Comparison of ENCODE assay signal across 10 mouse cellular contexts in the genomic region with DNA sequence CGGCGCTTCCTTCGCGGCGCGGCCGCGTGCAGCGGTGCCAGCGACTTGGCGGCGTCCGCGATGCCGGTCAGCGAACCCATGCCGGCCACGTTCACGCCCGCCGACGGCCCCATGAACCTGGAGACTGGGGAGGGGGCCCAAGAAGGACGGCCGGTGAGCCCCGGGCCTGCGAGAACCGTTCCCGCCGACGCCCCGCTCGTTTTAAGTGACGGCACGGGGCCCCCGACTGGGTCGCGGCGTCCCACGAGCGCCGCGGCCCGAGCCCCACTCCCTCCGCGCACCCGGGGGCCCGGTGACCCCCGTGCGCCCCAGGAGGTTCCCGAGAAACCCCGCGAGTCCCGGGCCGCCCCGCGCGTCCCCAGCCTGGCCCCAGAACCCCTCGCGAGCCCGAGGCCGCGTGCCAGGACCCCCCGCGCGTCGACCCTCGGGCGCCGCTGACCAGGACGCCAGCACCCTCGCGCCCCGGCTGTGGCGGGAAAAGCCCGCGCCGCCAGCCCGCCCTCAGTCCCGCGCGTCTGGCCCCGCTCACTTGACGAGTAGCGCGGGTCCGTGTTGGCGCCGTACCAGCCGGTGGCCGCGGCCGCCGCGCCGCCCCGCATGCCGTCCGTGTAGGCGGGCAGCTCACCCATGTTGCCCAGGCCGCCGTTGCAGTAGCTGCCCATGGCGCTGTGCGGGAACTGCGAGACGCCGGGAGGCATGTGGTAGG. TPM values are rescaled to one million over a fixed set of nuclear protein-coding genes. Genes with fewer than 3 reads are reported as not detected.
A peak's percentile ranks its signal among the peaks of the same experiment; 100 is the strongest.
DNase-seq lines count a peak whose midpoint lies in the region; ATAC-seq lines count a peak whose summit lies in the region.
"Had no signal": no experiment of that assay in that cellular context is flagged by ENCODE, and none has a peak within 500 bp of the region (broad histone marks: within the 10 kb centered on the region; RNA-seq: fewer than 3 reads in every experiment).

No protein-coding gene starts in this region.

- H3K4me1 ChIP-seq in liver, embryonic 11.5 days (replicated peaks; ENCODE audit: control insufficient read depth, insufficient read depth, low read length), result peaks cover 12% of the 10 kb centered on the region

- peak overlapping the region; percentile 46 for H3K4me3 ChIP-seq in liver, embryonic 11.5 days (ENCODE audit: low read depth, low read length)
- H3K4me3 ChIP-seq: erythroblast, embryonic 14.5 days had no signal

- no peak overlapping the region for H3K27ac ChIP-seq in liver, embryonic 11.5 days (ENCODE audit: low read depth, low read length)

- no peak overlapping the region for H3K9ac ChIP-seq in liver, embryonic 11.5 days (ENCODE audit: low read depth, low read length)

- WGBS in liver, embryonic 11.5 days, result 3% methylated on average over 106 of the region's 106 CpGs

- H3K27me3 ChIP-seq in liver, embryonic 11.5 days (replicated peaks; ENCODE audit: control insufficient read depth, insufficient read depth, low read length), result peaks cover 68% of the 10 kb centered on the region
- H3K27me3 ChIP-seq: CH12.LX had no signal

- H3K4me2 ChIP-seq in liver, embryonic 11.5 days, result peak overlapping the region; percentile 57

- DNase-seq in cerebellum, postnatal 25 days, result peak; percentile 10 to 23
- peak; percentile 28 for DNase-seq in thymus, postnatal 4 days
- DNase-seq in thymus, postnatal 0 days (ENCODE audit: low spot score), result no peak
- peak; percentile 14 for DNase-seq in heart, postnatal 4 days
- DNase-seq in liver, embryonic 11.5 days (ENCODE audit: low spot score), result peak; percentile 35
- peak; percentile 42 for DNase-seq in testis, postnatal 14 days (ENCODE audit: low spot score)
- DNase-seq in urinary bladder, postnatal 10 days (ENCODE audit: low spot score), result no peak

- no peaks in the 10 kb centered on the region for H3K9me3 ChIP-seq in liver, embryonic 11.5 days (ENCODE audit: control insufficient read depth, low read length)

- ATAC-seq in cerebellum, adult (ENCODE audit: insufficient number of reproducible peaks, low FRiP score, low TSS enrichment), result no peak
- peak; percentile 54 for ATAC-seq in liver, embryonic 11.5 days (replicated peaks; ENCODE audit: low FRiP score)

- H3K36me3 ChIP-seq in liver, embryonic 11.5 days (ENCODE audit: control insufficient read depth, insufficient read depth, low read length), result no peaks in the 10 kb centered on the region

RNA-seq across cellular contexts. Expression of gene Nkx2-4, which starts 0.7 kb away (rescaled TPM):
- 0.08 and 0.19 TPM in 2 replicates for polyA plus RNA-seq in thymus, postnatal 0 days (2015; fragmentation: Nextera tagmentation; extraction: Ambion mirVana)
- total RNA-seq in heart, postnatal 4 days (2021), result not detected
- polyA plus RNA-seq in liver, embryonic 11.5 days (2014; fragmentation: Nextera tagmentation; extraction: Ambion mirVana), result not detected in 2 replicates
- total RNA-seq: CH12.LX had no signal
- polyA plus RNA-seq: erythroblast, embryonic 14.5 days had no signal

Comparison
In these comparisons a context has a peak if more than half of its experiments do, and no peak if none do; other contexts are left out.
1. DNase-seq: peak in cerebellum, postnatal 25 days (2 of 2), thymus, postnatal 4 days (single experiment), heart, postnatal 4 days (single experiment), liver, embryonic 11.5 days (single experiment) and testis, postnatal 14 days (single experiment); none in thymus, postnatal 0 days (single experiment) and urinary bladder, postnatal 10 days (single experiment).